Mouse (Mus musculus) c-Kit-positive CD71-negative TER-119-negative erythroid progenitor cells, embryonic 14.5 days (primary cell): Measurements from ENCODE around the gene H2-Eb1.

Experiments used
- DNase-seq: peaks from one replicate; pipeline ENCODE4 v3.0.0-alpha.2; 2013; ENCODE audit warnings: low read depth

H2-Eb1 gene

GRCm38 (mm10) chr17:34316697-34317096, 11.0 kb downstream of the H2-Eb1 start:
- no peak for DNase-seq

- DNase-seq: no peak
These were observed 11.6 kb downstream of the H2-Eb1 start for GRCm38 (mm10) chr17:34317275-34317674.

DNA sequence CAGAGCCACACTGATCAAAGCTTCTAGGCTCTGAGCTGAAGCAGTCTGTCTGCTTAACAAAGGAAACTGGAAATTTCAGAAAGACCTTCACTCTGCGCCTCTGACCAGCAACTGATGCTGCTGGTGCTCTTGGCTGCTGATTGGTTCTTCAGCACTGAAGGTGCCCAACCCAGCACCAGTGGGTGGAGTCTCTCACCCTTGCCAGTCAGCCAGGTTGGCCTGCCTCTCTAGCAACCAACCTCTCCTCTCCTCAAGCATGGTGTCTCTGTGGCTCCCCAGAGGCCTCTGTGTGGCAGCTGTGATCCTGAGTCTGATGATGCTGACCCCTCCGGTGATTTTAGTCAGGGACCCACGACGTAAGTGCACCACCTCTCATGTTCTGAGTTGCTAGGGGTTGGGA, 19.8 kb downstream of the H2-Eb1 start, which contains the start of gene H2-Eb2:
Gene H2-Eb2 (plus strand): TSS at position 230 of the 400 bp plus-strand sequence.
- DNase-seq: no peak

DNA sequence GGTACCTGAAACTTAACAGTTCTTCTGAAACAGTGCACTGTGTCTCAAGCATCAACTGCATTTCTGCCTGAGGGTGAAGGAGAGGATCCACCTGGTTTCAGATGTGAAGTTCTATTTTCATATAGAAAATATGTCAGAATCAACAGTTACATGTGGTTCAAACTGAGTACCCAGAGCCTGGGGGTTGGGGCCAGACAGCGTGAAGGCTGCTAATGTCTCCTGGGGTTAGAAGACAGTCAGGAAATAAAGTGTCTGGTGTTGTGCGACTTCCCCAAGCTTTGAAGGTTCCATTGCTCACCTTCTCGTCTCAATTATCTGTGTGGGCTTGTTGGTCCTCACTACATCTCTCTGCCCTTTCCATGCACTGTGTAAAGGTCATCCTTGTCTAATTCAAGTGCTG, 20.7 kb downstream of the H2-Eb1 start:
- no peak for DNase-seq

DNA sequence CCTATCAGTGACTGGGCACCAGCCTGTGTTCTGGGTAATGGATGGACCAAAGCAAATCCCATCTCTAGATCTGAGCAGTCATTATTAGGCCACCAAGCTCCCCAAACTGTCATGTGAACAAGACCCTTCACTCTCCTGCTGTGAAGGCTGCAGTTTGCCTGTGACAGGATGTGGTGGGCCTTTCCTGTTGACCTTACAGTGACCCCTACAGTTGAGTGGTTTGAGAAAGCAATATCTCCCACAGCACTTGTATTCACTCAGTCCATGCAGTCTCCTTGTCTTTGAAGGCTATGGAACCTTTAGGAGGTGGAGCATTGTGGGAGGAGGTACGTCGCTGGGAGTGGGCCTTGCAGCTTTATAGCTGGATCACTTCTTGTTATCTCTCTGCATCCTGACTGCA, 24.1 kb downstream of the H2-Eb1 start:
- no peak for DNase-seq

DNA sequence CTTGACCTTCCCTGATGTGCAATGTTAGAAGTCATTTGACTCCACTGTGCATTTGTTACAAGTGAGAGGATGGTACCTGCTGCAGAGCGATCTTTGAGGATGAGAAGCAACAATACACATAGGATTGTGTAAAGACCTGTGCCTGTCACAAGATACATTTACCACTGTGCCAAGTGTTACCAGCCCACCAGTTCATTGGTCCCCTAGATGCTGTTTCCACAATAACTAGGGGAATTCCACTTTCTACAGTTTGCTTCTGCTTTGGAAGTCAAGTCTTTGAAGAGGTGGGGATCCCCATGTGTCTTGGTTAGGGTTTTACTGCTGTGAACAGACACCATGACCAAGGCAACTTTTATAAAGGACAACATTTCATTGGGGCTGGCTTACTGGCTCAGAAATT, 25.5 kb downstream of the H2-Eb1 start:
- no peak for DNase-seq

- DNase-seq: peak; percentile 25
These were observed 35.1 kb downstream of the H2-Eb1 start for GRCm38 (mm10) chr17:34340619-34341402.

GRCm38 (mm10) chr17:34344882-34345281, 39.2 kb downstream of the H2-Eb1 start:
- no peak for DNase-seq

DNA sequence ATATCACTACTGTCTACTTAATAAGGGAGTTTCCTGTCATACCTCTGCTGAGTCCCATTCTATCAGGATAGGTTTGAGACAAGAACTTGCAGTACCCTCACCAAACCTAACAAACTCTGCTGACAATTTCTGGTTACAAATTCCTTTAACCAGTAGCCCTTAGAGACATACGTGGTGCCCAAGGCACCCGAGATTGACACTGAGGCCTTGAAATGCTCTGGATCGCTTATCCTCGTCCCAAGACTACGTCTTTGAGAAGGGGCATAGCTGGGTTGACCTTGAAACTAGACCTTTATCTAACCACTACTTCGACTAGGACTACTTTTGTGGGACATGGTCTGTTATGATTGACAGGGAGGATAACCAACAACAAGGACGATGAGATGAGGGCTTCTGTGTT, 39.8 kb downstream of the H2-Eb1 start:
- no peak for DNase-seq

- DNase-seq: no peak
These were observed 40.4 kb downstream of the H2-Eb1 start for GRCm38 (mm10) chr17:34346041-34346440.

- peak; percentile 73 for DNase-seq
These were observed 42.1 kb downstream of the H2-Eb1 start for GRCm38 (mm10) chr17:34347606-34348308.

DNA sequence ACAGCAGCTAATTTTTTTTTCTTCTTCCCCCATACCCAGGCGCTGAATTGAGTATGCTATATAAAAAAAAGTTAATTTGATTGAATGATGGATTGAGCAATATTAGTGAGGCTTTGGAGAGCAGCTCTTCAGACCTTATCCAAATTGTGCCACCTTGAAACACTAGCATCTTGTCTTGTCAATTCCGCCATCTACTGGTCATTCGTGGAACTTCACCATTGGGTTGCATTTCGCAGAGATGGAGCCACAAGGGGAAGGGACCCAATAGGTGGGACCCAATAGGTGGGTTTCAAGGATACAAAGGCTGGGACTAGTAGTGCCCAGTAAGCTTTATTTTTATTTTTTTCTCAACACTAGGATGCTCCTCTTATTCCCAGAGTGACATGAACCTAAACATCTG, 43.8 kb downstream of the H2-Eb1 start:
- peak; percentile 84 for DNase-seq

- no peak for DNase-seq
These were observed 48.9 kb downstream of the H2-Eb1 start, which contains the start of gene Btnl2 for GRCm38 (mm10) chr17:34354539-34354938. Gene Btnl2 (plus strand): TSS chr17:34354822.

DNA sequence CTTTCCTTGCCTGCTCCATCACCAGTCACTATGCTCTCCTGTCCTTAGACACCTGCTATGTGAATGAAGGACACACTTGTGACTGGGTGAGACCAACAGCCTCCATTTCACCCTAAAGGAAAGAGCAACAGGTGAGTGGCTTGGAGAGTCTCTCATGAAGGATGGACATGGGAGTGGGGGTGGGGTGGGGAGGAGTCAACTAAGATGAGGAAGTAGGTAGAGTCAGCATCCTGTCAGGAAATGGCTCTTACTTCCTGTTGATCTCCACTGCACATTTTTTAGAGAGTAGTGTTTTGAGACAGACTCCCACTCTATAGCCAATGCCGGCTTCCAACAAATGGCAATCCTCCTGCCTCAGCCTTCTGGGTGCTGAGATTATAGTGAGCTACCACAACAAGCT, 49.3 kb downstream of the H2-Eb1 start:
- DNase-seq: no peak

- DNase-seq: no peak
These were observed 57.4 kb downstream of the H2-Eb1 start for GRCm38 (mm10) chr17:34362954-34363546.

DNA sequence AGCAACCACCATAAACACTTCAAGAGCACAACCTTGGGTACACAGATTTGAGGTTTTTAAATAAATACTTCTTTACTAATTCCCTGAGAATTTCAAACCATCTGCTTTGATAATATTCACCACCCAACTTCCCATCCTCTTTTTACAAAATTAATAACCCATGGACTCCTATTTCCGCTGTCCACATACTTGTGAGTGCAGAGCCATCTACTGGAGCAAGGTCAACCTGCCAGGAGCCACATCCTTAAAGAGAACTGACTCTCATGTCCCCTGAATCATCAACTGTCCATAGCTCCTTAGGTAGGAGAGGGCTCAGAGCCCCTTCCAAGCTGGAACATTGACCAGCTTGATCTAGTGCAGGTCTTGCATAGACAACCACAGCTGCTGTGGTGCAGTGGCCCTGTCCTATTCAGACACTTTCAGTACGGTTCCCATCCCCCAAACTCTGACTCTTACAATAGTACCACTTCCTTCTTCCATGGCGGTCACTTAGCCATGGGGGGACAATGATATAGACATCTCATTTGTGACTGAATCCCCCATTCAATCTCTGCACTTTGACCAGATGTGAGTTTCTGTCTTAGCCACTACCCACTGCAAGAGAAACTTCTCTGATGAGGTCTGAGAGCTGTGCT, 58.1 kb downstream of the H2-Eb1 start:
- DNase-seq: no peak

GRCm38 (mm10) chr17:34365031-34365430, 59.4 kb downstream of the H2-Eb1 start:
- DNase-seq: no peak
